Mouse (Mus musculus) stomach, embryonic 16.5 days (tissue): ENCODE results near the gene Gnb3. TPM values are rescaled to one million over a fixed set of nuclear protein-coding genes. Genes with fewer than 3 reads are reported as not detected.
A peak's percentile ranks its signal among the peaks of the same experiment; 100 is the strongest.
"Not testable (repeated sequence)": the region's sequence is repeated elsewhere in the genome, so short reads cannot be mapped to it uniquely, and the experiment has no call there.

ENCODE experiments used
- ATAC-seq: fragments of 200-750 bp; cut with Nextera tagmentation; 2 replicates; pipeline ENCODE4 v1.8.0; 2017; ENCODE audit warnings: moderate number of reproducible peaks, moderate TSS enrichment; ENCODE audit not compliant: insufficient read depth, low FRiP score
- H3K27ac ChIP-seq: fragments of 300-500 bp; sonication (generic); 2 replicates; pipeline ENCODE4 v1.5.1; 2014; ENCODE audit warnings: low read length
- H3K27me3 ChIP-seq: fragments of 300-500 bp; sonication (generic); 2 replicates; pipeline ENCODE4 v1.6.1; 2014; ENCODE audit warnings: low read length, control low read depth, mixed read lengths; ENCODE audit not compliant: control insufficient read depth, insufficient read depth
- H3K36me3 ChIP-seq: fragments of 300-500 bp; sonication (generic); 2 replicates; pipeline ENCODE4 v1.6.1; 2014; ENCODE audit warnings: low read length; ENCODE audit not compliant: control insufficient read depth, insufficient read depth
- H3K4me1 ChIP-seq: fragments of 300-500 bp; sonication (generic); 2 replicates; pipeline ENCODE4 v1.6.1; 2014; ENCODE audit warnings: low read length, control low read depth, mixed read lengths; ENCODE audit not compliant: control insufficient read depth, insufficient read depth
- H3K4me2 ChIP-seq: fragments of 300-500 bp; sonication (generic); 2 replicates; pipeline ENCODE4 v1.6.1; 2014; ENCODE audit warnings: low read depth, low read length, mixed read lengths
- H3K4me3 ChIP-seq: fragments of 300-500 bp; sonication (generic); replicated peaks from 2 replicates; pipeline ENCODE4 v1.5.1; 2014; ENCODE audit warnings: mild to moderate bottlenecking, low read length
- H3K9ac ChIP-seq: fragments of 300-500 bp; sonication (generic); 2 replicates; pipeline ENCODE4 v1.6.1; 2014; ENCODE audit warnings: low read length
- H3K9me3 ChIP-seq: fragments of 300-500 bp; sonication (generic); replicated peaks from 2 replicates; pipeline ENCODE4 v1.6.1; 2016; ENCODE audit warnings: low read length, control low read depth; ENCODE audit not compliant: control insufficient read depth
- WGBS: fragments of 180-500 bp; shearing (Covaris S2); extraction: QIAGEN DNeasy Blood & Tissue Kit; methylation state at CpG from one replicate; pipeline ENCODE4 v1.1.7; 2014; 5-methylcytosine and 5-hydroxymethylcytosine counted together
- polyA plus RNA-seq: library from polyadenylated mRNA; unstranded; fragments of >200 nt; fragmentation: Nextera tagmentation; extraction: Ambion mirVana; gene quantifications from 2 replicates; pipeline ENCODE4 v1.2.1, GENCODE M21; 2015

Gene Gnb3
- polyA plus RNA-seq, 1 experiment from 2014 or later, result 1.5 TPM

DNA sequence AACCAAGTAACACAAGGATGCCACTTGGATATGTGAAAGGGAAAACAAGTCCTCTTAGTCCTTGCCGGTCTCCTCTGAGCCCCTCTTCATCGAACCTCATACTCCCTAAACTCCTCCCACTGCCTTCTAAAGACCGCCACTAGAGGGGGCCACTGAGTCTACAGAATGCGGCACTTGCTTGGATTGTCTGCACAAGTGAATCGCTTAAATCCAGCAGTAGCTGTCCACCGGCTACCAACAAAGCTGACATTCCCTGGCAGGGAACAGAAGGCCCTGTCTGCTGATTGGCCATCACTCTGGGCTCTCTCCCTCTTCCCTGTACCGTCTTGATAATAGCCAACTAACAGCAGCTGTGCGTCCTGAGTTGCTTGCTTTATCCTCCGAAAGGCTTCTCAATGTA lies 7.2 kb upstream of the Gnb3 start:
- Histone ChIP-seq H3K4me2 (no peak overlapping the region), H3K27me3 (no peaks in the 10 kb centered on the region), H3K4me3 (no peak overlapping the region), H3K9me3 (no peaks in the 10 kb centered on the region), H3K9ac (peak overlapping the region; percentile 35; the same call in 1 of the 2 replicates), H3K36me3 (0 out of 2 replicates have a peak, but pooled peaks cover 6% of the 10 kb centered on the region), H3K27ac (no peak overlapping the region), H3K4me1 (no peaks in the 10 kb centered on the region)
- ATAC-seq, result peak; percentile 66; the same call in 1 of the 2 replicates
- 10% methylated on average over 9 of the region's 9 CpGs for WGBS

DNA sequence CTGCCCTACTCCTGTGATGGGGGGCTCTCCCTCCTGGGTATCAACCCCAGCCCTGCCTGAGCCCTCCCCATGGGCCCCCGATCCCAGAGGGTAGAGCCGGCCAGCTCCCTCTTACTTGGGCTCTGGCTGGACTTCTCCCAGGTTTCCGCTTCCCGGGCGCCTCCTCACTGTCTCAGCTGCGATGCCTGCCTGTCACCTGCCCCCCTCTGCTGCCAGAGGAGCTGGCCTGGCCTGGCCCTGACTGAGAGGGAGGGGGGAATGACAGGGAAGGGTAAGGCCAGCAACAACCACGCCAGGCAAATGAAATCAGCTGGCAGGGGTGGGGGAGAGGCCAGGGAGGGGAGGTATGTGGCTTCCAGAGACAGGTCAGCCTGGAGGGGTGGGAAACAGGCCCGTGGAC lies 270 bp downstream of the Gnb3 start:
- ATAC-seq, result peak; percentile 6; the same call in 1 of the 2 replicates
- Histone ChIP-seq H3K36me3 (0 out of 2 replicates have a peak, but pooled peaks cover 2% of the 10 kb centered on the region), H3K27me3 (no peaks in the 10 kb centered on the region), H3K4me3 (no peak overlapping the region), H3K4me1 (peaks cover 18% of the 10 kb centered on the region), H3K4me2 (no peak overlapping the region), H3K9ac (peak overlapping the region; percentile 37), H3K9me3 (no peaks in the 10 kb centered on the region), H3K27ac (no peak overlapping the region)
- 11% methylated on average over 8 of the region's 8 CpGs for WGBS

DNA sequence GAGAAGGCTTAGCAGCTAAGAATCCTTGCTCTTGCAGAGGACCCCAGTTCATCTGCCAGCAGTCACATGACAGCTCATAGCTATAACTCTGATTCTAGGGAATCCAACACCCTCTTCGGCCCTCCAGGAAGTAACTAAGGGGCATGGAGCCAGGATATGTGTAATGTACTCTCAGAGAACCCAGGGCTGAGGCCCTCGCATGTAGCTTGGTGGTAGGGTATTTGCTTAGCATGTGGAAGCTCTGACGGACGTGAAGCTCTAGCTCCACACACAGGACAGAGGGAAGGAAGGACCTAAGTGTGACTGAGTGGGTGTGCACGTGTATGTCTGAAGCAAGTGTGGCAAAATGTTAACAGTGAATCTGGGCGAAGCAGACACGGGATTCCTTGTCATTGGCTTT lies 3.7 kb downstream of the Gnb3 start:
- Histone ChIP-seq H3K9me3 (no peaks in the 10 kb centered on the region), H3K27ac (no peak overlapping the region), H3K4me1 (peaks cover 18% of the 10 kb centered on the region), H3K4me3 (no peak overlapping the region), H3K36me3 (0 out of 2 replicates have a peak, but pooled peaks cover 3% of the 10 kb centered on the region), H3K27me3 (no peaks in the 10 kb centered on the region), H3K4me2 (no peak overlapping the region), H3K9ac (0 out of 2 replicates have a peak overlapping the region, but pooled peaks have one; percentile 15)
- ATAC-seq, result no peak
- 69% methylated on average over 7 of the region's 7 CpGs for WGBS

GRCm38 (mm10) chr6:124835531-124835930 lies 4.5 kb downstream of the Gnb3 start:
- H3K9me3 ChIP-seq, result no peaks in the 10 kb centered on the region
- H3K36me3 ChIP-seq, result 0 out of 2 replicates have a peak, but pooled peaks cover 3% of the 10 kb centered on the region
- WGBS, result 62% methylated on average over 10 of the region's 10 CpGs
- ATAC-seq, result no peak
- H3K27me3 ChIP-seq, result no peaks in the 10 kb centered on the region
- peaks cover 25% of the 10 kb centered on the region for H3K4me1 ChIP-seq
- H3K9ac ChIP-seq, result no peak overlapping the region
- H3K27ac ChIP-seq, result peak overlapping the region; percentile 21; the same call in 1 of the 2 replicates
- H3K4me2 ChIP-seq, result no peak overlapping the region
- no peak overlapping the region for H3K4me3 ChIP-seq

- peak overlapping the region; percentile 14; the same call in 1 of the 2 replicates for H3K9ac ChIP-seq
- WGBS, result 74% methylated on average over 6 of the region's 6 CpGs
- H3K4me3 ChIP-seq, result no peak overlapping the region
- no peak for ATAC-seq
- peak overlapping the region; percentile 39; the same call in 1 of the 2 replicates for H3K27ac ChIP-seq
- H3K4me2 ChIP-seq, result no peak overlapping the region
- 0 out of 2 replicates have a peak, but pooled peaks cover 3% of the 10 kb centered on the region for H3K36me3 ChIP-seq
- no peaks in the 10 kb centered on the region for H3K9me3 ChIP-seq
- no peaks in the 10 kb centered on the region for H3K27me3 ChIP-seq
- H3K4me1 ChIP-seq, result peaks cover 21% of the 10 kb centered on the region
Observed at GRCm38 (mm10) chr6:124834512-124835081, 5.5 kb downstream of the Gnb3 start.

DNA sequence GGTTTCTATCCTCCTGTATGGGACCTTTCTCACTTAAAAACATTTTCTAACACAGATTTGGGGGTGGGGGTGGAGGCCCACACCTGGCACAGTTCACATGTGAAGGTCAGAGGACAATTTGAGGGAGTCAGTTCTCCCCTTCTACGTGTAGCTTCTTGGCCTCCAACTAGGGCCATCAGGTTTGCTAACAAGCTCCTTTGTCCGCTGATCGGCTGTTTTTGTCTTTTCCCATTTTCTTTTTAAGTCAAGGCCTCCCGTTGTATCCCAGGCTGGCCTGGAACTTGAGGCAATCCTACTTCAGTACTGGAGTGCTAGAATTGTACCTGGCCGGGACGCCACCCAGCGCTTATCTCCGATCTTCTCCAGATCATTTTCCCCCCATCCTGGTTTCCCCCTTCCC lies 8.4 kb downstream of the Gnb3 start:
- Histone ChIP-seq H3K4me2 (no peak overlapping the region), H3K4me1 (peaks cover 20% of the 10 kb centered on the region), H3K27ac (no peak overlapping the region), H3K36me3 (0 out of 2 replicates have a peak, but pooled peaks cover 3% of the 10 kb centered on the region), H3K27me3 (no peaks in the 10 kb centered on the region), H3K9ac (no peak overlapping the region), H3K4me3 (no peak overlapping the region), H3K9me3 (no peaks in the 10 kb centered on the region)
- no peak for ATAC-seq
- 94% methylated on average over 8 of the region's 8 CpGs for WGBS

DNA sequence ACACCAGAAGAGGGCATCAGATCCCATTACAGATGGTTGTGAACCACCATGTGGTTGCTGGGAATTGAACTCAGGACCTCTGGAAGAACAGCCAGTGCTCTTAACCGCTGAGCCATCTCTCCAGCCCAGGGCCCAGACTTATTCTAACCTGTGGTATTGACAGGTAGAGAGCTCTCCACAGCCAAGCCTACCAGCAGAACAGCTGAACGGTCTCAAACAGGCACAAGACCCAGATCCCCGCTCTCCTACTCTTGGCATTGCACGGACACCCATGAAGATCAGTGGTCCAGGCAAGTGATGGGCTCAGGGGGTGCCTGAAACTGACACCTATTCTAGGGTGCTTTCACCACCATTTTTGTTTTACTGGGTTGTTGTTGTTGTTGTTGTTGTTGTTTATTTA lies 8.9 kb downstream of the Gnb3 start:
- WGBS, result 95% methylated on average over 4 of the region's 4 CpGs
- Histone ChIP-seq H3K4me1 (peaks cover 19% of the 10 kb centered on the region), H3K4me2 (peak overlapping the region; percentile 69; the same call in 1 of the 2 replicates), H3K4me3 (peak overlapping the region; percentile 68; the same call in 1 of the 2 replicates)
- not testable (repeated sequence) for H3K27me3 ChIP-seq, H3K9ac ChIP-seq, ATAC-seq, H3K36me3 ChIP-seq, H3K9me3 ChIP-seq, H3K27ac ChIP-seq

DNA sequence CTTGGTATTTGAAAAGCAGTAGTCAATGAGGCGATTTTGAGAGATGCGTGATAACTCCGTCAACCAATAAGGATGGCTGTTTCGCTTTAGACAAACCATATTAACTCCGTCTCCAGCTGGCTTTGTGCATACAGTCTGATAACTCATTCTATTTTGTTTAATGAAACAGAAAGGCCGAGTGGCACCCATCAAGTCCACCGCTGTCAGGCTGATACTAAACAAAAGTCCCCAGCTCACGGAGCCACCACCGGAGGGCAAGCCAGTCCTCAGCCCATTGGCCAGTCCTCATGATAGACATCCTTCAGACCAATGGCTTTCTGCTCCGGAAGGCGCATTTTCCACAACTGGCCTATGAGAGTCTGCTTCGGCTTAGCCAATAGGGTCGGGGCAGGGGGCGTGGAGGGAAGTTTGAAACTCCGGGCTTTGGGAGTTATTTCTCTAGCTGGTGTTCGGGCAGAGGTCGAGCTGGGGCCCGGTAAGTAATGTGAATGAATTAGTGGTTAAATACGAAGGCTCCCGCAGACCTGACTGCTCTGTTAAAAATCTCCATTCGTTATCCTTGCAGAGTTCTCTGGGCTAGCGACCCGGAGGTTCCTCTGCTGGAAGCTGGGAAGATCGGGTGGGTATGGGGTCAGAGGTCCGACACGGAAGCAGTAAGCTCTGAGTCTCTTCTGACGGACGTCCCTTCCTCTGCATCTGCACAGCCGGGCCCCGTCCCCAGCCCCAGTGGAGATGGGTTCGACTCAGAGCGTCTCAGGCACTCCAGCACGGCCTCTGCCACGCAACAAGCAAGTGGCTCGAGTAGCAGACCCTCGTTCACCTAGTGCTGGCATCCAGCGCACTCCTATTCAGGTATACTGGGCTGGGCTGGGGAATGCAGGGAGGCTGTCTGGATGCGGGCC lies 10.0 kb downstream of the Gnb3 start:
- Histone ChIP-seq H3K9me3 (no peaks in the 10 kb centered on the region), H3K4me3 (peak overlapping the region; percentile 68), H3K4me2 (peak overlapping the region; percentile 69), H3K27ac (peak overlapping the region; percentile 98), H3K4me1 (peaks cover 16% of the 10 kb centered on the region), H3K27me3 (no peaks in the 10 kb centered on the region), H3K9ac (peak overlapping the region; percentile 82), H3K36me3 (peaks cover 11% of the 10 kb centered on the region; the same call in 1 of the 2 replicates)
- ATAC-seq, result peak; percentile 85
- WGBS, result under 1% methylated on average over 38 of the region's 38 CpGs
